Mouse (Mus musculus): ENCODE results near the gene Grik4.

GRCm38 (mm10) chr9:42504971-42505510 is 439.3 kb downstream of the Grik4 start:
- no peak for TF ChIP-seq POLR2A (IDR thresholded peaks at IDR 0.05; ENCODE audit: low read depth, low read length)
- no peak for TF ChIP-seq CTCF (IDR thresholded peaks at IDR 0.05; ENCODE audit: borderline replicate concordance, insufficient read depth, low read length)

Measured in embryonic fibroblast, embryonic 13.5 days (primary cell).